Mouse (Mus musculus) retina, adult 2 months (tissue): ENCODE data around the gene Plb1.

Experiments
- DNase-seq: peaks from one replicate; pipeline ENCODE4 v3.0.0-alpha.2; 2012; ENCODE audit warnings: low read depth, low spot score

The Plb1 gene

GRCm38 (mm10) chr5:32245385-32245784 is 12.9 kb downstream of the Plb1 start:
- no peak for DNase-seq

DNA sequence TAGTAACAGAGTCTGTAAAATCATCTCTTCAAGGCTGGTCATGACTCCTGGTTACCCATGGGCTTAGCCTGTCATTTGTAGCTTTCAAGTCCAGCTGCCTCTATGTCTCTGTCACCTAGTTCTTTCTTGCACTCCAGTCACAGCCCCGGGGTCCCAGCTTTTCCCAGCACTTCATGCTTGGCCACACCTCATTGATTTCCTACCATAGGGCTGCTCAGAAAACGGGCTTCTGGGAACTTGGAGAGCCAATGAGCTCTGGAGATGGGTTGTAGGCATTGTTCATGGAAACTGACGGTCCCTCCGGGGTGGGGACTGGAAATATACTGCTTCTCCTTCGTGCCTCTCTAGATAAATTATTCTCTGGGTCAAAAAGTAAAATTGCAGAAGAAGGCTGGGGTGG is 28.2 kb downstream of the Plb1 start:
- DNase-seq: no peak

- DNase-seq: no peak
Measured at GRCm38 (mm10) chr5:32261251-32261650, 28.7 kb downstream of the Plb1 start.

- DNase-seq: no peak
Measured at GRCm38 (mm10) chr5:32262534-32262933, 30.0 kb downstream of the Plb1 start.

DNA sequence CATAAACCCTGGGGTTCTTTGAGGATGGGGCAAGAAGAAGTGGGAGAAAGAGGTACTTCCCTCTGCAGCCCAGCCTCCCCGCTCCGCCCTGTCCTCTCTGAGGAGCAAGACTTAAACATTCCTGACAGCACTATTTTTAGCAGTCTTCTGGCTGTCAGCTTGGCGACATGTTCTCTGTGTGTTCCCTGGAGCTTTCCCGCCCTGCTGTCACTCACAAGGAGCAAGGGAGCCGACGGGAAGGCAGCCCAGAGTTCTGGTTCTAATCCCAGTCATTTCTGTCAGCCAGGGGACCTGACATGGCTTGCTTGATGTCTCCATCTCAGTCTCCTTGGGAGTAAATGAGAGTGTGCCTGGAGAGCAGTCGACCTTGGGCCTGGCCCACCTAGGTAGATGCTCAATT is 40.0 kb downstream of the Plb1 start:
- peak; percentile 3 for DNase-seq

DNA sequence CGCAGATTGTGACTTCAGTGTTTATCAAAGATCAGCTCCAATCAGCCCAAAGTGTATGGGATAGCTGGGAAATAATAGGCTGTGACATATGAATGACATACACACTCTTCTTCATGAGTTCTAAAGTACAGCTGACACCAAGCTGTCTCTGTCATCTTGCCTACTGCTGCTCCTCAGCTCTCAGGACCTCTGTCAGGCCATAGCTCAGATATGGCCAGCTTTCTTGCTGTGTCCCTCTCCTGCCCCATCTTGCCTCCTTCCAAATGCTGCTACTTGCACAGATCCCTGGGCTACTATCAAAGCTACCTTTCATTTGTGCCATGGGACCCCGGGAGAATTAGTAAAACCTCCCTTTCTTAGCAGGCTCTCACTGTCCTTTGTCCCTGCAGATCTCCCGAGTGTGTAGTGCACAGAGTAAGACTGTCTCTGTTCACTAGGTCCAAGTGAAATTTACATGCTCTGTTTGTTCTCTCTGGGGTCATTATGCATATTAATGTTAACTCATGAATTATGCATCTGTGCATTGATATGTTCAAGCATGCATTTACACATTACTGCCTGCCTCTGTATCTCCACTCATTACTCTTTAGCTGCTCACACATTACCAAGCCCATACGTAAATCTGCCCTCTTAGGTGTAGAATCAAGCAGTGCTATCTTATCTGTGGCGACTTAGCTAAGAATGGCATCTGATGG is 45.6 kb downstream of the Plb1 start:
- DNase-seq: no peak

DNA sequence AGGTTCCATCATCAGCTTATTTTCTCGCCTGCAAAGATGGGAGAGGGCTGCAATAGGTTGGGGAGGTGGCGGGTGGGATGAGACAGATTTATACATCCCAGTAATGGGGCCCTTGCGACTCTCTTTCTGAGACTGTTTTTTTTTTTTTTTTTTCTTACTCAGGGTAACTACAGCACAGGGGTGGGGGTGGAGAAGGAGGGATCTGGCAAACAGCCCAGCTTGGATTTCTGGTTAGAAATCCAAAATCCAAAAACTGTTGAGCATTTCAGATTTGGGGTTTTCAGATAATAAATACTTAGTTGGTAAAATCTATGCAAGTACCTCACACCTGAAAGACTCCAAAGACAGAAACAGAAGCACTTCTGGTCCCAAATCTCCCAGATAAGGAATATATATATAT is 47.6 kb downstream of the Plb1 start:
- DNase-seq: no peak

- DNase-seq: no peak
Measured at GRCm38 (mm10) chr5:32282345-32282744, 49.8 kb downstream of the Plb1 start.

DNA sequence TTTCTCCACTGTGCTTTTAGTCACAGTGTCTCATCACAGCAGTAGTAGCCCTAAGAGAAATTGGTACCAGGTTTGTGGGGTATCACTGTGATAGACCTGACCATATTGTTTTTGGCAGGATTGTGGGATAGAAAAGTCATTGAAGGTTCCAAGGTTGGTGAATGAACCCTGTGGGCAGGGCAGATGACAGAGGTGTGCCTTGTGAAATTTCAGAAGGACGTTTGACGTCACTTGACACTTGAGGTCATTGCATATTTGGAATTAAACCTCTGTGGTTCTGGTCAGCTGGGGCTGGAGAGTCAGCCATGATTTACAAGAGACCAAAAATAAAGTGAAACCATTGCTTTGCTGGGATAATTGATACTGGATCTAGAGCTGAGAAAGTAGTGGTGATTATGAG is 50.9 kb downstream of the Plb1 start:
- DNase-seq: no peak

DNA sequence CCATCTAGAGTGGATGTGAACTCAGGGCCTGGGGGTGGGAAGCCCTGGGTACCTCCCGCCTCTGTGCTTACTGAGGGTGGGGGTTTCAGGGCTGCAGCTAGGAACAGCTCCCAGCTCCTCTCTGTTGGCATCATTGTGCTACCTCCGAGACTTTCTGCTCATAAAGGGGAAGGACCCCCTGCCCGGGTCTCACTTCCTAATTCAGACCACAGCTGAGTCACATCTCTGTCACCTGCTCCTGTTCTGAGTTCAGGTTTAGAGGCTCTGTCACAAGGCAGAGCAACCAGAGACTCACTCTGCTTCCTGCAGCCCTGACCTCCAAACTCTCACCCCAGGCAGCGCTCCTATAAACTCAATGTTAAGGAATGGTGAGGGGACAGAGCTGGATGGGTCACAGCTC is 53.8 kb downstream of the Plb1 start:
- DNase-seq: no peak

DNA sequence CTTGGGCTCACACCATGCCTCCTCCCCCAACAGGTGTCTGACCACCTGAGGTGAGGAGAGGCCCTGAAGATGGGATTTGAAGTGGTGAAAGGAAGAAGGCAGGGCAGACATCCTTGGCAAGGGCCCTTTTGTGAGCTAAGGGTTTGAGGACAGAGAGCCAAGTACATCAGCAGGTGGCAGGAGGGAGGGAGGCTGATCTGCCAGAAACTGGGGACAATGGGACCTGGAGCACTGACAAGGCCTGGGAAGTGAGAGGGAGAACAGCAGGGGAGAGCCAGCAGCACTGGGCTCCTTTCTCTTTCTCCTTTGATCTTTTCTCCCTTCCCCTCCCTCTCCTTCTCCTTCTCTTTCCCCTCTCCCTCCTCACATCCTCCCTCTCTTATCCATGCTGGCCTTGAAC is 55.5 kb downstream of the Plb1 start:
- no peak for DNase-seq

GRCm38 (mm10) chr5:32291316-32291715 is 58.8 kb downstream of the Plb1 start:
- DNase-seq: no peak

DNA sequence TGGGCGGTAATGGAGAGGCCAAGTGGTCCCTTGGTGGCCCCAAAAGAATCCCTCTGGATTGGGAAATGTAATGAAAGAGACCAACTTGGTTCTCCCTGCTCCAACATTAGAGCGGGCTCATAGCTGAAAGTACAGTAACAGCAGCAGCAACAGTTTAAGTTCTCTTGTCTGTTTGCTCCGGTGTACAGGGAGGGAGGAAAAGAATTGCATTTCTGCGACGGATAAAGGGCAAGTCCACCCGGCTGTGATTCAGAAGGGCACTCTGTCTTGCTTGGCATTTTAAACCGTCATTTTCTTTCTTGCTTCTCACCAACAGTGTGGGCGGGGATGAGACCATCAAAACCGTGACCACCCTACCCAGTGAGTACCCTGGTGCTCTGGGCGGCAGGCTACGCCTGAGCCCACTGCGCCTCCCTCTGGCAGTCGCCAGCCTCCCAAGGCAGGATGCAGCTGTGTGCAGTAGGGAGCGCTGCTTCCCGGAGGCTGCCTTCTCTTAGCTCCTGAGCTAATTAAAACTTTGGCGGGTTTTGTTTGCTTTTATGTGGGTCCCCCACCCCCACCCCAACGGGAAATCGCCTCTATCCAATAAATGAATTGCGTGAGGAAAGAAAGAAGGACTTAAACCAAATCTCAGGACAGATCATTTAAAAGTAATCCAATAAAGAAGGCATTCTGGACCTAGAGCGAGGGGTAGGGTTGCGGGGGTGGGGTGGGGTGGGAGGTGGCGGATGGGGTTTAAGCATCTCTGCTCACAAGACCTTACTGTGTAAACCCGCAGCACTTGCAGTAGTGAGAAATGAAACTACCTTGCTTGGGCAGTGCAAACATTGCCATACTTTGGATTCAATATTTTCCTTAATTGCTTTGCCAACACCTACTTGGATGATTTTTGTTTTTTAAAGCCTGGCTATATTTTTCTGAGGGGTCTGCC is 70.7 kb downstream of the Plb1 start:
- DNase-seq: no peak

- no peak for DNase-seq
Measured at GRCm38 (mm10) chr5:32307106-32307505, 74.6 kb downstream of the Plb1 start.

DNA sequence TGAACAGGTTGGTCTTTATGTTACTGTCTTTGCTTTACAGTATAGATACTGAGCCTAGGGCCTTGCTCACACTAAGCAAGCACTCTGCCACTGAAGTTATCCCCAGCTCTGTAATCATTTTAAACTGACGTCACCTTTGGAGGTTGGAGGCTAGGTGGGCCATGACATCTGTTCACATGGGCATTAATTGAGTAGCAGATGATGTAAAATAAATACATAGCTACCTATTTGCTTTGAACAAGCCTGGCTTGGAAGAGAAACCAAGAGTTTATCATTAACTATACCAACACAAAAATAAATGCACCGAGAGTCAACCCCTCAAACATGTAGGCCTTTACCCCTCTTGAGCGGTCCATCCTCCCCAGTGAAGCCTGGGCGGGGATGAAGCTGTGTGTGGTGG is 76.1 kb downstream of the Plb1 start:
- DNase-seq: no peak

DNA sequence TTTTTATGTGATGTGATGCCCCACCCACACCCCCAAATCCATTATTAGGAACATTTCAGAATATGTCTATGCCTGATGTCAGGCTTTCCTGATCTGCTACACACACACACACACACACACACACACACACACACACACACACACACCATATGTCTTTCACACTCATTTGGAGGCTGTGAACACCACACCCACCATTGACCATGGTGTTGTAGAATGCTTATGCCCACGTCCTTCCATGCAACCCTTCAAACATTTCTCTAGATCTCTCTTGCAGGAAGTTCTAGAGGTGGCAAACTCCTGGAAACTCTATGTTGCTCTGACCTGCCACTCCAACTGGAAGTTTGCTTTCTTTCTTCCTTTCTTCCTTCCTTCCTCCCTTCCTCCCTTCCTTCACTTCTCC is 77.2 kb downstream of the Plb1 start:
- DNase-seq: no peak

- no peak for DNase-seq
Measured at GRCm38 (mm10) chr5:32310802-32311201, 78.3 kb downstream of the Plb1 start.

GRCm38 (mm10) chr5:32311589-32312166 is 79.2 kb downstream of the Plb1 start:
- DNase-seq: no peak

DNA sequence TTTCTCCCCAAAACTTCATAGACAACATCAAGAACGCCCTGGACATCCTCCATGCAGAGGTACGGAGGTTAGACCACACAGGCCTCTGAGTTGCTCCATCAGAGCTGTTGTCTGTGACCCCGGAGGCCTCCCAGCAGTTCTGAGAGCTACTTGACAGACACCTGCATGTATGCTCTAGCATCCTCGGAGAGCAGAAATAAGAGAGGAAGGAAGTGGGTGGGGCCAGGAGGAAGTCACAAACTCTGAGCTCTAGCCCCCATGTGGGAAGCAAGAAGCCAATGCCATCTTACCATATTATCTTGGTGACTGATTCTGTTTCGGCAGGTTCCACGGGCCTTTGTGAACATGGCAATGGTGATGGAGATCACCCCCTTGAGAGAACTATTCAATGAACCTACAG is 81.2 kb downstream of the Plb1 start:
- DNase-seq: no peak

GRCm38 (mm10) chr5:32314731-32315130 is 82.2 kb downstream of the Plb1 start:
- no peak for DNase-seq

GRCm38 (mm10) chr5:32322146-32322811 is 89.8 kb downstream of the Plb1 start:
- DNase-seq: peak; percentile 26

GRCm38 (mm10) chr5:32328139-32328538 is 95.6 kb downstream of the Plb1 start:
- DNase-seq: no peak
